Comparison of ENCODE assay signal across 7 mouse cellular contexts in the genomic region with DNA sequence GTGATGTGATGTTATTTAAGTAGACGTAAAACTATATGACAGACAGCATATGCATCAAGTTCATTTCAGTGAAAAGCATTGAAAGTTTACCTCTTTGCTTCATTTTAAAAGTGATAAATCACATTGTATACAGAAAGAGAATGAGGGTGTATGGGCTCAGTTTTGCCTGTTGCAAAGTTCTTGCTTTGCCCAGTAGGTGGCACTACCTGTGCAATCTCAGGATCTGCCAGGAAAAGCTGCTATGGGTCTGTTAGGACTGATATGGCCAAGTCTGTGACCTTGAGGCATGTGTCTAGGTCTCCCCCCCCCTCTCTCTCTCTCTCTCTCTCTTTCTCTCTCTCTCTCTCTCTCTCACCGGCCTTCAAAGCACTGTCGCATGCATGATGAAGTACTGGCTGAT.
DNase-seq lines count a peak whose midpoint lies in the region; ATAC-seq and TF ChIP-seq lines count a peak whose summit lies in the region.

No protein-coding gene starts in this region.

- DNase-seq in layer of hippocampus, adult 11-12 months (ENCODE audit: low spot score), result peak; percentile 6
- no peak for DNase-seq in layer of hippocampus, adult 9-11 months
- DNase-seq in MEL (ENCODE audit: low read depth, low spot score), result peak; percentile 13
- DNase-seq in adrenal gland, adult 2 months, result peak; percentile 24
- peak; percentile 49 for DNase-seq in hindbrain, postnatal 0 days (ENCODE audit: low spot score)

- no peak overlapping the region for H3K4me3 ChIP-seq in MEL (ENCODE audit: control insufficient read depth in 1 of 2, insufficient read depth in 1 of 2, low read depth in 2 of 2, low read length in 2 of 2)
- no peak overlapping the region for H3K4me3 ChIP-seq in hindbrain, postnatal 0 days (ENCODE audit: low read length)

- peak; percentile 32 to 43 (median 43); a peak in 5 of 6 replicates for TF ChIP-seq CTCF in MEL (IDR thresholded peaks at IDR 0.05 in 2 of 3, conservative IDR thresholded peaks at IDR 0.05 in 1 of 3; ENCODE audit: control insufficient read depth in 1 of 3, insufficient read depth in 1 of 3, low read depth in 2 of 3, low read length in 3 of 3, poor library complexity in 1 of 3, severe bottlenecking in 1 of 3)
- TF ChIP-seq CTCF in hindbrain, postnatal 0 days (IDR thresholded peaks at IDR 0.05; ENCODE audit: low read depth), result peak; percentile 70

- no peak for TF ChIP-seq EP300 in MEL (IDR thresholded peaks at IDR 0.05; ENCODE audit: low read depth in 1 of 2, low read length in 2 of 2)

- no peaks in the 10 kb centered on the region for H3K27me3 ChIP-seq in MEL (ENCODE audit: control insufficient read depth in 1 of 2, insufficient read depth in 2 of 2, low read length in 2 of 2)
- H3K27me3 ChIP-seq in hindbrain, postnatal 0 days (ENCODE audit: insufficient read depth, low read length), result no peaks in the 10 kb centered on the region

- no peaks in the 10 kb centered on the region for H3K4me1 ChIP-seq in MEL (ENCODE audit: control insufficient read depth in 1 of 2, insufficient read depth in 2 of 2, low read length in 2 of 2)
- H3K4me1 ChIP-seq in hindbrain, postnatal 0 days (ENCODE audit: insufficient read depth, low read length), result no peaks in the 10 kb centered on the region

- H3K36me3 ChIP-seq in MEL (ENCODE audit: control insufficient read depth in 1 of 2, insufficient read depth in 2 of 2, low read length in 2 of 2), result no peaks in the 10 kb centered on the region
- H3K36me3 ChIP-seq in hindbrain, postnatal 0 days (ENCODE audit: insufficient read depth, low read length), result no peaks in the 10 kb centered on the region

- H3K79me2 ChIP-seq in MEL (ENCODE audit: control insufficient read depth, insufficient read depth, low read length, poor library complexity), result no peaks in the 10 kb centered on the region

- TF ChIP-seq POLR2A in MEL (IDR thresholded peaks at IDR 0.05; ENCODE audit: control insufficient read depth in 1 of 2, insufficient read depth in 1 of 2, low read depth in 1 of 2, low read length in 2 of 2, poor library complexity in 1 of 2), result no peak

- H3K9me3 ChIP-seq in MEL (replicated peaks; ENCODE audit: insufficient read depth, low read length), result no peaks in the 10 kb centered on the region
- H3K9me3 ChIP-seq in hindbrain, postnatal 0 days (ENCODE audit: low read length), result no peaks in the 10 kb centered on the region

- no peak overlapping the region for H3K4me2 ChIP-seq in hindbrain, postnatal 0 days (ENCODE audit: low read depth, low read length)

- WGBS in hindbrain, postnatal 0 days, result 69% methylated on average over 3 of the region's 3 CpGs

- H3K27ac ChIP-seq in MEL (ENCODE audit: control insufficient read depth, low read depth, low read length), result no peak overlapping the region
- no peak overlapping the region for H3K27ac ChIP-seq in hindbrain, postnatal 0 days

- H3K9ac ChIP-seq in MEL (ENCODE audit: control insufficient read depth, low read depth, low read length, poor library complexity, severe bottlenecking), result no peak overlapping the region
- H3K9ac ChIP-seq in hindbrain, postnatal 0 days (replicated peaks; ENCODE audit: low read length), result no peak overlapping the region

- peak; percentile 25 for TF ChIP-seq RAD21 in MEL (IDR thresholded peaks at IDR 0.05; ENCODE audit: low read depth, low read length)

- peak; percentile 55; the same call in 1 of the 2 replicates for ATAC-seq in hindbrain, postnatal 0 days
- peak; percentile 64 for ATAC-seq in megakaryocyte progenitor cell, adult 5-6 weeks (replicated peaks; ENCODE audit: poor library complexity)
- ATAC-seq in monocyte, adult 5-6 weeks (replicated peaks; ENCODE audit: insufficient number of reproducible peaks, low FRiP score, low TSS enrichment, poor library complexity, severe bottlenecking), result no peak

TF ChIP-seq in MEL, 35 proteins besides CTCF, POLR2A, EP300 and RAD21:
- no peak for TF ChIP-seq POLR2AphosphoS2 (IDR thresholded peaks at IDR 0.05; ENCODE audit: low read length)
- TF ChIP-seq ZC3H11A (IDR thresholded peaks at IDR 0.05; ENCODE audit: low read depth, low read length), result 0 out of 2 replicates have a peak, but pooled peaks have one; percentile 12
- TF ChIP-seq SMC3 (IDR thresholded peaks at IDR 0.05; ENCODE audit: low read depth, low read length), result peak; percentile 40
